Mouse (Mus musculus) spleen, postnatal 36 days (tissue): ENCODE data around the gene Lrig3.

Experiments used
- DNase-seq, 2 experiments: peaks; one replicate each; pipeline ENCODE4 v3.0.0; 2022; ENCODE audit warnings: low spot score in 2 of 2, mixed read lengths in 1 of 2

Gene Lrig3

GRCm38 (mm10) chr10:126002081-126002755, 36.2 kb downstream of the Lrig3 start:
- no peak for DNase-seq

- no peak for DNase-seq
Measured at GRCm38 (mm10) chr10:126002818-126003506, 37.0 kb downstream of the Lrig3 start.

GRCm38 (mm10) chr10:126003857-126004256, 37.9 kb downstream of the Lrig3 start:
- DNase-seq, result no peak

GRCm38 (mm10) chr10:126013667-126014066, 47.7 kb downstream of the Lrig3 start:
- no peak for DNase-seq

GRCm38 (mm10) chr10:126014673-126015072, 48.7 kb downstream of the Lrig3 start:
- DNase-seq, result no peak

GRCm38 (mm10) chr10:126015644-126016043, 49.7 kb downstream of the Lrig3 start:
- DNase-seq, result no peak

- no peak for DNase-seq
Measured at GRCm38 (mm10) chr10:126019350-126019991, 53.5 kb downstream of the Lrig3 start.

GRCm38 (mm10) chr10:126028574-126029440, 62.8 kb downstream of the Lrig3 start:
- DNase-seq, result no peak

- DNase-seq, result no peak
Measured at GRCm38 (mm10) chr10:126029441-126030114, 63.6 kb downstream of the Lrig3 start.

GRCm38 (mm10) chr10:126056881-126057280, 90.9 kb downstream of the Lrig3 start:
- no peak for DNase-seq

GRCm38 (mm10) chr10:126062812-126063211, 96.8 kb downstream of the Lrig3 start:
- no peak for DNase-seq
